Mouse (Mus musculus) spleen, embryonic (tissue): ENCODE results near the gene Prkcd.

Source experiments
- CTCF ChIA-PET: fragments of 350-600 bp; sonication (Branson Sonifier 250); formaldehyde crosslinking; loops from one replicate; lab custom pipeline; 2022; lab: Charles Lee

Prkcd gene

DNA sequence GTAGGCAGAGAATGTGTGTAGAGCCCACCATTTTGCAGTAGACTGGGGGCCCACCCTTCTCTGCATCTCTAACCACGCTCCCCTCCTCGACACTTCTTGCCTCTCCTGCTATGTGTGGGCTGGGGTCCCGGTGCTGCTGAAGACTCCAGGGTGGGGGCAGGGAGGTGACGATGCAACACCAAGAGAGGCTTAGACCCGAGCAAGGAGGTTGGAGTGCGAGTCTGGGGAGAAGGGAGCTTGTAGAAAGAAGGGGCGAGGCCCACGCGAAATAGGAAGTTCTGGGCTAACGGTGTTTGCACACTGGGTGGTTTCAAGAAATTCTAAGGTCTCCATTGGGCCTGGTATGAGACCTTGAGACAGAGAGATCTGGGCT lies 76.2 kb downstream of the Prkcd start:
- CTCF ChIA-PET, result no interaction called here

DNA sequence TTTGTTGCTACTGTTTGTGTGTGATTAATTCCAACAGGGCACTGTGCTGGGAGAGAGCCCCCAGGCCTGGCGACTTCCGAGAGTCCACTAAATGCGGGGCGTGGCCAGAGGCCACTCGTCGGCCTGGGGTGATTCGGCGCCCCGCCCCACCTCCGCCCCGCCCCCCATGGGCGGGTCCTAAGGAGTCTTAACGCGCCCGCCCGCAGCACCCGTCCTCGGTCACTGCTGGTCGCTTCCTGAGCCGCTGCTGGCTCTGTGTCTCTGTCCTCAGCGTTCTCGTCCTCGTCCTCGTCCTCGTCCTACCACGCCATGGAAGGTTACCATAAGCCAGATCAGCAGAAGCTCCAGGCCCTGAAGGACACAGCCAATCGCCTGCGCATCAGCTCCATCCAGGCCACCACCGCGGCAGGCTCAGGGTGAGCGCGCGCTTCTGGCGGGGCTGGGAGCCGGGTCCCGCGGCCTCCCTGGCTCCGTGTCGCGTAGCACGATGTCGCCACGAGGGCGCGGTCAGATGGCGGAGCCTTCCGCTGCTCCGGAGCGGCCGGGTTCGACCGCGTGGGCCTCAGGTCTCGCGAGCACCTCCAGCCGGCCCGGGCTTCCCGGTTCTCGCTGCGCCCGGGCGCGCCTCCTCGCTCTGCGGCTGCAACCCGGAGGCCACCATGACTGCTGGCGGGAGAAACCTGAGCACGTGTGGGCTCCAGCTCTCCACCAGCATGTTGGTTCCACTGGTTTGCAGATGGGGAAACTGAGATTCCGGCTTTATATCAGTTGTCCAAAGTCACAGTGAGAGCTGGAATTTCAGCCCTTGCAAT lies 76.8 kb downstream of the Prkcd start:
- CTCF ChIA-PET, result no interaction called here

DNA sequence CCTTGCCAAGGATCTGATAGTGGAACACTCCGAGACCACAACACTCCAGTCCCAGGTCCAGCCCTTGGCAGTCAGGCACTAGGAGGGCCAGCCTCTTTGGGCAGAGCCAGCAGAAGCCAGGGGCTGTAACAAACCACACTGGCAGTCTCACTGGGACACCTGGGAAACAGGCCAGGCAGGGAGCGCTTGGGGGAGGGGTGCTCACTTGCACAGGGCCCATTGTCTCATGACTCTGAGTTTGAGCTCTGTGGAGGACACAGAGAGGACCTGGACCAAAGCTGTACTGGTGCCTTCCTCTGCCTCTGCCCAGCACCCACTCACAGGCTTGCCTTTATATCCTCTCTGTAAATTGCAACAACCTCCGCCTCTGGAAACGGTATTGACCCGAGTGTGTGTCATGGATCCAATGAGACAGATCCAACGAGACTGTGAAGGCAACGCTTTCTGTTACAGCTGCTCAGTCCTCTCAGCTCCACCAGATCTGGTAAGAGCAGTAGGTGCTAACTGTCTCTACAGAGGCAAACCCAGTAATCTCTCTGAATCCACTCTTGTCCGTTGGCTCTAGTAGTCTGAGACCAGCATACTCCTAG lies 77.8 kb downstream of the Prkcd start, which contains the start of gene Tkt:
TSS of gene Tkt (plus strand) at position 229 of the 590 bp plus-strand sequence.
- CTCF ChIA-PET, result no interaction called here
